In genomic region chr6:18748859-18749258, GRCm38 (mm10) we compare ENCODE assay signal across 15 mouse cellular contexts.
DNase-seq lines count a peak whose midpoint lies in the region; ATAC-seq lines count a peak whose summit lies in the region.
"Had no signal": no experiment of that assay in that cellular context is flagged by ENCODE, and none has a peak within 500 bp of the region (broad histone marks: within the 10 kb centered on the region; RNA-seq: fewer than 3 reads in every experiment).

No protein-coding gene starts in this region.

- no peaks in the 10 kb centered on the region for H3K27me3 ChIP-seq in embryonic facial prominence, embryonic 14.5 days (replicated peaks; ENCODE audit: control insufficient read depth, insufficient read depth, low read length)
- H3K27me3 ChIP-seq: megakaryocyte, embryonic 14.5 days had no signal

- H3K36me3 ChIP-seq in embryonic facial prominence, embryonic 14.5 days (ENCODE audit: control insufficient read depth, insufficient read depth, low read length): no peaks in the 10 kb centered on the region

- 30% methylated on average over 2 of the region's 2 CpGs for WGBS in embryonic facial prominence, embryonic 14.5 days

- H3K9me3 ChIP-seq in embryonic facial prominence, embryonic 14.5 days (ENCODE audit: control insufficient read depth, low read length): no peaks in the 10 kb centered on the region
- H3K9me3 ChIP-seq: megakaryocyte, embryonic 14.5 days had no signal

- peak; percentile 48 to 63 for DNase-seq in left cerebral cortex, adult 18-20 months (ENCODE audit: low spot score in 2 of 2)
- no peak for DNase-seq in left cerebral cortex, adult 11 months (ENCODE audit: low spot score)
- DNase-seq in embryonic facial prominence, embryonic 14.5 days (ENCODE audit: low spot score): peak; percentile 56
- DNase-seq in layer of hippocampus, adult 9-11 months: peak; percentile 52
- peak; percentile 42 to 54 for DNase-seq in right cerebral cortex, postnatal 10 days (ENCODE audit: low spot score in 2 of 2)
- no peak for DNase-seq in gastrocnemius, postnatal 14 days
- no peak for DNase-seq in urinary bladder, postnatal 4 days (ENCODE audit: low spot score in 2 of 2)
- DNase-seq in lung, postnatal 14 days: no peak
- DNase-seq: cerebellum, adult 9-11 months; heart, postnatal 14 days; liver; lung, embryonic 14.5 days; spleen, adult 18-20 months had no signal

- peak; percentile 71; the same call in 1 of the 2 replicates for ATAC-seq in embryonic facial prominence, embryonic 14.5 days (ENCODE audit: low read depth)
- ATAC-seq: inflammation-experienced regulatory T-cells, adult 6 months had no signal

- H3K4me3 ChIP-seq in embryonic facial prominence, embryonic 14.5 days (ENCODE audit: low read depth, low read length): no peak overlapping the region
- H3K4me3 ChIP-seq: megakaryocyte, embryonic 14.5 days had no signal

- intact Hi-C loops in gastrocnemius, postnatal 14 days (cut with DNase I; ENCODE audit: low total_unique reads): no loop called here

- H3K4me2 ChIP-seq in embryonic facial prominence, embryonic 14.5 days (ENCODE audit: low read depth, low read length): no peak overlapping the region
- H3K4me2 ChIP-seq: lung, embryonic 14.5 days had no signal

- H3K9ac ChIP-seq in embryonic facial prominence, embryonic 14.5 days (ENCODE audit: low read depth, low read length): no peak overlapping the region
- H3K9ac ChIP-seq: lung, embryonic 14.5 days had no signal

- H3K4me1 ChIP-seq in embryonic facial prominence, embryonic 14.5 days (ENCODE audit: control insufficient read depth, insufficient read depth, low read length): no peaks in the 10 kb centered on the region
- H3K4me1 ChIP-seq: megakaryocyte, embryonic 14.5 days had no signal

- no peak overlapping the region for H3K27ac ChIP-seq in embryonic facial prominence, embryonic 14.5 days (replicated peaks; ENCODE audit: low read depth, low read length)

Comparison
In these comparisons a context has a peak if more than half of its experiments do, and no peak if none do; other contexts are left out.
1. DNase-seq: peak in left cerebral cortex, adult 18-20 months (2 of 2), embryonic facial prominence, embryonic 14.5 days (single experiment), layer of hippocampus, adult 9-11 months (single experiment) and right cerebral cortex, postnatal 10 days (2 of 2); none in left cerebral cortex, adult 11 months (single experiment), gastrocnemius, postnatal 14 days (single experiment), urinary bladder, postnatal 4 days (0 of 2) and lung, postnatal 14 days (single experiment).